Mouse (Mus musculus) retina, adult 2 months (tissue): Measurements from ENCODE around the gene Oxtr.

Experiments used
- DNase-seq: peaks from one replicate; pipeline ENCODE4 v3.0.0-alpha.2; 2012; ENCODE audit warnings: low read depth, low spot score

The Oxtr gene

GRCm38 (mm10) chr6:112489910-112490559 lies at the start of gene Oxtr:
Gene Oxtr (minus strand): TSS chr6:112489943.
- DNase-seq: no peak

GRCm38 (mm10) chr6:112525434-112525833 lies 35.7 kb upstream of the Oxtr start:
- DNase-seq: no peak

GRCm38 (mm10) chr6:112524459-112524858 lies 34.7 kb upstream of the Oxtr start:
- no peak for DNase-seq

GRCm38 (mm10) chr6:112517991-112518390 lies 28.2 kb upstream of the Oxtr start:
- no peak for DNase-seq

GRCm38 (mm10) chr6:112517572-112517971 lies 27.8 kb upstream of the Oxtr start:
- DNase-seq: no peak

GRCm38 (mm10) chr6:112516496-112516895 lies 26.8 kb upstream of the Oxtr start:
- no peak for DNase-seq

GRCm38 (mm10) chr6:112514591-112514990 lies 24.8 kb upstream of the Oxtr start:
- no peak for DNase-seq

GRCm38 (mm10) chr6:112510346-112510745 lies 20.6 kb upstream of the Oxtr start:
- no peak for DNase-seq

GRCm38 (mm10) chr6:112509590-112510131 lies 19.9 kb upstream of the Oxtr start:
- no peak for DNase-seq

GRCm38 (mm10) chr6:112507617-112508016 lies 17.9 kb upstream of the Oxtr start:
- DNase-seq: no peak

GRCm38 (mm10) chr6:112501156-112501555 lies 11.4 kb upstream of the Oxtr start:
- no peak for DNase-seq

- no peak for DNase-seq
Observed at GRCm38 (mm10) chr6:112499456-112499855, 9.7 kb upstream of the Oxtr start.

GRCm38 (mm10) chr6:112498716-112499115 lies 9.0 kb upstream of the Oxtr start:
- DNase-seq: no peak

- no peak for DNase-seq
Observed at GRCm38 (mm10) chr6:112497456-112497855, 7.7 kb upstream of the Oxtr start.

GRCm38 (mm10) chr6:112496291-112497060 lies 6.7 kb upstream of the Oxtr start:
- DNase-seq: no peak

- DNase-seq: no peak
Observed at GRCm38 (mm10) chr6:112495219-112495618, 5.5 kb upstream of the Oxtr start.

GRCm38 (mm10) chr6:112494620-112495081 lies 4.9 kb upstream of the Oxtr start:
- no peak for DNase-seq

GRCm38 (mm10) chr6:112493371-112493770 lies 3.6 kb upstream of the Oxtr start:
- no peak for DNase-seq

- DNase-seq: no peak
Observed at GRCm38 (mm10) chr6:112492656-112493055, 2.9 kb upstream of the Oxtr start.

- no peak for DNase-seq
Observed at GRCm38 (mm10) chr6:112491521-112491920, 1.8 kb upstream of the Oxtr start.

GRCm38 (mm10) chr6:112490625-112491242 lies 991 bp upstream of the Oxtr start:
- no peak for DNase-seq

- DNase-seq: no peak
Observed at GRCm38 (mm10) chr6:112489181-112489909, 398 bp downstream of the Oxtr start.
